Mouse (Mus musculus): ENCODE results near the gene 1700017D01Rik.

Gene 1700017D01Rik

GRCm38 (mm10) chr19:11048503-11048902, 82.2 kb downstream of the 1700017D01Rik start:
- DNase-seq (ENCODE audit: inconsistent age in 2 of 2, low spot score in 1 of 2), result no peak

DNA sequence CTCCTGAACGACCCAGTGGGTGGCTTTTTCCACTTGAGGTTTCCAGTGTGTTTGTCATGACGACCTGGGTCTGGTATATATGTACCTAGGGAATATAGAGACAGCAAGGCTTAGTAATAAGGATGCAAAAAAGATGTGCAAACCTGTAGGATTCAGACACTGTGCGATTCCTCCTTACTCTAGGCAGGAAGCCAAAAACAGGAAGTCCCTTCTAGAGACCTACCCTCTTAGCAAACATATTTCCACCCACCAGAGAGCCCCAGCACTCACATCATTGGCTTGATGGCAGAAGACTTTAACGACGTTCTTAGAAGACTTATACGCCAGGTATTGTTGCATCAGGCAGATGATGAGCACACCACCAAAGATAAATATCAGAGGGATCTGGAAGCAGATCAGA, 82.7 kb downstream of the 1700017D01Rik start:
- DNase-seq (ENCODE audit: inconsistent age in 2 of 2, low spot score in 1 of 2), result no peak

All from adrenal gland, adult (tissue).